Mouse (Mus musculus) midbrain, embryonic 13.5 days (tissue): ENCODE results near the gene Negr1. TPM values are rescaled to one million over a fixed set of nuclear protein-coding genes. Genes with fewer than 3 reads are reported as not detected.

Experiments
- ATAC-seq: fragments of 200-750 bp; cut with Nextera tagmentation; 2 replicates; pipeline ENCODE4 v1.8.0; 2017; ENCODE audit warnings: mild to moderate bottlenecking, moderate TSS enrichment, moderate library complexity
- H3K27ac ChIP-seq: fragments of 300-500 bp; sonication (generic); 2 replicates; pipeline ENCODE4 v1.5.1; 2015; ENCODE audit warnings: inconsistent platforms, mild to moderate bottlenecking, moderate library complexity
- H3K27me3 ChIP-seq: fragments of 300-500 bp; sonication (generic); 2 replicates; pipeline ENCODE4 v1.6.1; 2015; ENCODE audit warnings: mild to moderate bottlenecking, inconsistent platforms
- H3K36me3 ChIP-seq: fragments of 300-500 bp; sonication (generic); 2 replicates; pipeline ENCODE4 v1.6.1; 2015; ENCODE audit warnings: mild to moderate bottlenecking, inconsistent platforms
- H3K4me1 ChIP-seq: fragments of 300-500 bp; sonication (generic); replicated peaks from 2 replicates; pipeline ENCODE4 v1.6.1; 2015; ENCODE audit warnings: inconsistent platforms
- H3K4me2 ChIP-seq: fragments of 300-500 bp; sonication (generic); replicated peaks from 2 replicates; pipeline ENCODE4 v1.6.1; 2015; ENCODE audit warnings: moderate library complexity, mild to moderate bottlenecking, inconsistent platforms
- H3K4me3 ChIP-seq: fragments of 300-500 bp; sonication (generic); replicated peaks from 2 replicates; pipeline ENCODE4 v1.5.1; 2015; ENCODE audit warnings: mild to moderate bottlenecking, inconsistent platforms
- H3K9ac ChIP-seq: fragments of 300-500 bp; sonication (generic); replicated peaks from 2 replicates; pipeline ENCODE4 v1.6.1; 2015; ENCODE audit warnings: mild to moderate bottlenecking, inconsistent platforms
- H3K9me3 ChIP-seq: fragments of 300-500 bp; sonication (generic); 2 replicates; pipeline ENCODE4 v1.6.1; 2016; ENCODE audit warnings: mild to moderate bottlenecking, inconsistent platforms
- WGBS: fragments of 180-500 bp; shearing (Covaris S2); methylation state at CpG from one replicate; pipeline ENCODE4 v1.1.7; 2015; 5-methylcytosine and 5-hydroxymethylcytosine counted together
- polyA plus RNA-seq: library from polyadenylated mRNA; unstranded; fragments of >200 nt; fragmentation: Nextera tagmentation; extraction: Ambion mirVana; gene quantifications from 2 replicates; pipeline ENCODE4 v1.2.1, GENCODE M21; 2015

The Negr1 gene
- polyA plus RNA-seq, 1 experiment from 2014 or later, result 34.1 TPM

DNA sequence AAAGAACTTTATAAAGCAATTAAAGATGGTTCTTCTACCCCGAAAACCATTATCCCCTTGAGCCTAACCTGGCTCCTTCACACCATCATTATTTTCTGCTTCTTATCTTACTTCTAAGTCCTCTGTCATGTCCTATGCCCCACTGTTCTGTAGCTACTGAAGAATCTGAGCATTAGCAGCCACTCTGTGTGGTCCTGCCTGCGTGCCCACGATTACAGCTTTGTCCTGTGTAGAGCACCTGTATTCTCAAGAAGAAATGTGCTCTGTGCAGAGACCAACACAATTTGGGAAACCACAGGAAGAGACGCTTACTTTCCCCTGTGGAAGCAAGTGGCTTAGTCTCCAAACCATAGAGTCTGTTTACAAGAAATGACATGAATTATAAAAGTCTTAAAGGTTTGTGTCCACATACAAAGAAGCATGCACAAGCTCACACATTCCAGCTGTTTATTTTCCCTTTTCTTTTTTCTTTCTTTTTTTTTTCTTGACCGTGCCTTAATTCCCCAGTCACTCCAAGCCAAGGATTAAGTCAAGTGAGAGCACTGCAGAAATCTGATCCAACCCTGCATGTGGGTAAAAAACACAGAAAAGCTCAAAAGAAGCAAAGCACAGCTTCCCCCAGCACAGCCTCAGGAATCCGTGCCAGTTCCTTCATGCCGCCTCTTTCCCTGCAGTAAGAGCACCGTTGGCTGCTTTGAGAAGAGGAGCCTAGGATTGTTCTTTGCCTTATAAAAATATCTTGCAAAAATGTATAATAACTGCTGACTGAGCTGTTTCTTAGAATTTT, 627.5 kb downstream of the Negr1 start:
- H3K4me1 ChIP-seq, result peaks cover 6% of the 10 kb centered on the region; the same call in 1 of the 2 replicates
- no peaks in the 10 kb centered on the region for H3K9me3 ChIP-seq
- H3K9ac ChIP-seq, result no peak overlapping the region
- no peaks in the 10 kb centered on the region for H3K27me3 ChIP-seq
- no peak overlapping the region for H3K27ac ChIP-seq
- no peak for ATAC-seq
- no peak overlapping the region for H3K4me2 ChIP-seq
- no peaks in the 10 kb centered on the region for H3K36me3 ChIP-seq
- no peak overlapping the region for H3K4me3 ChIP-seq
- WGBS, result 40% methylated on average over 8 of the region's 8 CpGs

DNA sequence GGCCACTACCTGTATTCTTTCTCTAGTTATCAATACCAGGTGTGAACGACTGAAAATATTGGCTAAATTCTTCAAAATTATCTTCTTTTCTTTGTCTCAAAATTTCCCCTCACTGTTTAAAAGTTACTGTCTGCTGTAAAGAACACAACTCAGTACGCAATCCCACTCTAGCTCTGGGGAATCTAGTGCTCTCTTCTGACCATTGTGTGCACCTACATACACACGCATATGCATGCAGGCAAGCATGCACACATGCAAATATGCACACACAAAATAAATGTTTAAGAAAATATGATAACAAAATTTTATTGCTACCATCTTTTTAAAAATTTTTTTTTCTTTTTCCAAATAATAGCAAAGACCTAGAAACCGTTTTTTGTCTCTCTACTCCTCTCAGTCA, 628.2 kb downstream of the Negr1 start:
- Histone ChIP-seq H3K9me3 (no peaks in the 10 kb centered on the region), H3K9ac (no peak overlapping the region), H3K4me2 (no peak overlapping the region), H3K27ac (no peak overlapping the region), H3K4me1 (peaks cover 6% of the 10 kb centered on the region; the same call in 1 of the 2 replicates), H3K36me3 (no peaks in the 10 kb centered on the region), H3K27me3 (no peaks in the 10 kb centered on the region), H3K4me3 (no peak overlapping the region)
- no peak for ATAC-seq
- 83% methylated on average over 4 of the region's 4 CpGs for WGBS

DNA sequence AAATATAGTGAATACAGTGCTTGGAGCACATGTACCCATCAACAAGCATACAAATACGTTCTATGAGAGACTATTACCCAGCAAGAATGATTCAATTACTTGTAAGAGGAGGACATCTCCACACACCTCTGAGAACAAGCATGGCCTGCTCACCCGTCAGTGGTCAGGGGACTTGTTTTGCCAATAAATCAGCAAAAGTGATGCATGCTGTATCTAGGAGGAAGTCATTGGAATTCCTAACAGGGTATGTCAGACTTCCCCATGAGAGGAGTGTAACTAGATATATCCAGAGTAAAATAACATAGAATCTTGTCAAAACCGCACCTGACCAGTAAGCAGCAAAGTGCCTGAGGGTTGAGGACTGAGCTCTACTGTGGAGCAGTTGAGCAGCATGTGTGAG, 629.0 kb downstream of the Negr1 start:
- H3K27ac ChIP-seq, result no peak overlapping the region
- H3K4me1 ChIP-seq, result peaks cover 6% of the 10 kb centered on the region; the same call in 1 of the 2 replicates
- H3K4me2 ChIP-seq, result no peak overlapping the region
- WGBS, result 80% methylated on average over 3 of the region's 3 CpGs
- no peak overlapping the region for H3K4me3 ChIP-seq
- H3K9ac ChIP-seq, result no peak overlapping the region
- no peak for ATAC-seq
- no peaks in the 10 kb centered on the region for H3K36me3 ChIP-seq
- no peaks in the 10 kb centered on the region for H3K27me3 ChIP-seq
- no peaks in the 10 kb centered on the region for H3K9me3 ChIP-seq

DNA sequence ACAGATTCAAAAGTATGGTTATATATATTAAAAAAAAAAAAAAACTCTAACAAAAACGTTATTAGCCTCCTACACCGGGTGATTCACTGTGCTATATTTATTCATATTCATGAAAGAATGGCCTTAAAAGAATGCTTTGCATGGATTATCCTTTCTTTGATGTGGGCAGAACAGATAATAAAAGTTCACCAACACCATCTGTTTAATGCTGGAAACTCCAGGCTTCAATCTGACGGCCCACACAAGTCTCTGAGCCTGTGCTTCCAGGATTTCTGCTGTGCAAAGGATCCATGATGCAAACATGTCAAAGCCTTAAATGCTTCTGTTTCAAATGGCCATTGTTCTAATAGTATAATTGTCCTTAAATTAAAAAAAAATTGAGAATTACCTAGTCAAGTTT, 630.4 kb downstream of the Negr1 start:
- ATAC-seq, result no peak
- no peak overlapping the region for H3K4me2 ChIP-seq
- H3K4me3 ChIP-seq, result no peak overlapping the region
- 50% methylated on average over 3 of the region's 3 CpGs for WGBS
- no peak overlapping the region for H3K27ac ChIP-seq
- no peak overlapping the region for H3K9ac ChIP-seq
- H3K9me3 ChIP-seq, result no peaks in the 10 kb centered on the region
- H3K36me3 ChIP-seq, result no peaks in the 10 kb centered on the region
- H3K4me1 ChIP-seq, result peaks cover 6% of the 10 kb centered on the region; the same call in 1 of the 2 replicates
- no peaks in the 10 kb centered on the region for H3K27me3 ChIP-seq

DNA sequence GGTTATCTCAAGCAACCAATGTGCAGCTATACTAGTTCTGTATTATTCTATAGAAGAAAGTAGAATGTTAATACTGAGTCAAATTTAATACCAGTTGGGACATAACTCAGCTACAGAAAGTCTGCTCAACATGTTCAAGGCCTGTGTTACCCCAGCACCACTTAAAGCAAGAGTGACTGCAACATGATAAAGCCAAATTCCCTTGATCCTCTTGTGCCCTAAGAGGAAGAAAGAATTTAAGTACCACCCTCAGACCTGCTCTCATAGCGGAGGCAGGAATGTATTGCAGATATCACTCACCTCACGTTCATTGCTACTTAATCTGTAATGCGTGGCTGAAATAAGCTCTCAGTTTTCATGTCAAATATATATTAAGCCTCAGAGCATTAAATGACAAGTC, 631.5 kb downstream of the Negr1 start:
- Histone ChIP-seq H3K9me3 (no peaks in the 10 kb centered on the region), H3K4me2 (no peak overlapping the region), H3K9ac (no peak overlapping the region), H3K4me1 (peaks cover 6% of the 10 kb centered on the region; the same call in 1 of the 2 replicates), H3K4me3 (no peak overlapping the region), H3K27me3 (no peaks in the 10 kb centered on the region), H3K27ac (no peak overlapping the region), H3K36me3 (no peaks in the 10 kb centered on the region)
- 86% methylated on average over 3 of the region's 3 CpGs for WGBS
- no peak for ATAC-seq

DNA sequence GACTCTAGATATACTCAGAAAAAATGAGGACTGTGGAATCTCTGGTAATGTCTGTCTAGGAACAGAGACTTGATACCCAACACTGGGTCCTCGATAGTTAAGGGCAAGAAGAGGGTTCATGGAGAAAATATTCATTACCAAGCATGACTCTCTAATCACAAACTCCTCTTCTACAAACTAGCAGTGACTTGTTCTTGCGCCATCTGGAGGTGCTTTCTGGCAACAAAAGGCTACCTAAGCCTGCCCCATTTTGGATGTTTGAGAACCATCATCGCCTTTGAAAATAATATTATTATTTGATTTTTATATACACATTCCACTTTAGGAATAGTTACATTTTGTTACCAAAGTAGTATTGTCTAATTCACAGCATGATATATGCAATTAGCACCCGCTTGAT, 637.1 kb downstream of the Negr1 start:
- WGBS, result 87% methylated on average over 4 of the region's 4 CpGs
- H3K4me1 ChIP-seq, result no peaks in the 10 kb centered on the region
- no peaks in the 10 kb centered on the region for H3K27me3 ChIP-seq
- no peak for ATAC-seq
- no peak overlapping the region for H3K4me2 ChIP-seq
- no peak overlapping the region for H3K4me3 ChIP-seq
- H3K9ac ChIP-seq, result no peak overlapping the region
- no peak overlapping the region for H3K27ac ChIP-seq
- no peaks in the 10 kb centered on the region for H3K9me3 ChIP-seq
- H3K36me3 ChIP-seq, result no peaks in the 10 kb centered on the region

DNA sequence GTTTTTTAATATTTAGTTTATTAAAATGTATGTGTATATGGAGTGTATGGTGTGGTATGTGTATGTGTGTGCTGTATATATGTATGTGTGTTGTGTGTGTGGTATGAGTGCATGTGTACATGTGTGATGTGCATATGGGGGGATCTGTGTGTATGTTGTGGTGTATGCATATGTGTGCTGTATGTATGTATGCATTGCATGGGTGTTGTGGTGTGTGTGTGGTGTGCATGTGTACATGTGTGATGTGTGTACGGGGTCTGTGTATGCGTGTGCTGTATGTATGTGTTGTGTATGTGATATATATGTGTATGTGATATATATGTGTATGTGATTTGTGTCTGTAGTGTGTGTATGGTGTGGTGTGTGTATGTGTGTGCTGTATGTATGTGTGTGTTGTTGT, 640.1 kb downstream of the Negr1 start:
- WGBS, result 93% methylated on average over 2 of the region's 2 CpGs
- Histone ChIP-seq H3K4me1 (no peaks in the 10 kb centered on the region), H3K36me3 (no peaks in the 10 kb centered on the region), H3K4me2 (no peak overlapping the region), H3K4me3 (no peak overlapping the region), H3K27me3 (no peaks in the 10 kb centered on the region), H3K27ac (no peak overlapping the region), H3K9ac (no peak overlapping the region), H3K9me3 (no peaks in the 10 kb centered on the region)
- 0 out of 2 replicates have a peak, but pooled peaks have one; percentile 20 for ATAC-seq

DNA sequence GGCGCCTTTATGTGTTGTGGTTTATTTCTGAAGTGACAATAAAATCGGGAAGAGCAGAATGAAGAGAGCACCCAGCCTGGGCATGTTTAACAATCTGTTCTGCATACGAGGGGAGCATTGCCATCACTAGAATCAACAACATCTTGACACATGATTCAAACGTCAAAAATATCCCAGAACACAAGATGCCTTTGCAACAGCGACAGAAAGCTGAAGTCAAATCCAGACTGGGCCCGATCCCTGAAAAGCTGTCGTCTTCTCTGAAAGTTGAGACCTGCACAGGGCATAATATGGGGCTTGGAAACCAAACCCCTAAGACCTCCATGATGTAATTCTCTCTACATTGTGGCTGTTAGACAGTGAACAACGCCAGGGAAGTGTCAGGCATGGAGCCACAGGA, 642.0 kb downstream of the Negr1 start:
- H3K36me3 ChIP-seq, result no peaks in the 10 kb centered on the region
- H3K4me2 ChIP-seq, result no peak overlapping the region
- WGBS, result 90% methylated on average over 8 of the region's 8 CpGs
- no peaks in the 10 kb centered on the region for H3K4me1 ChIP-seq
- H3K4me3 ChIP-seq, result no peak overlapping the region
- ATAC-seq, result no peak
- H3K9me3 ChIP-seq, result no peaks in the 10 kb centered on the region
- H3K27me3 ChIP-seq, result no peaks in the 10 kb centered on the region
- no peak overlapping the region for H3K9ac ChIP-seq
- no peak overlapping the region for H3K27ac ChIP-seq

DNA sequence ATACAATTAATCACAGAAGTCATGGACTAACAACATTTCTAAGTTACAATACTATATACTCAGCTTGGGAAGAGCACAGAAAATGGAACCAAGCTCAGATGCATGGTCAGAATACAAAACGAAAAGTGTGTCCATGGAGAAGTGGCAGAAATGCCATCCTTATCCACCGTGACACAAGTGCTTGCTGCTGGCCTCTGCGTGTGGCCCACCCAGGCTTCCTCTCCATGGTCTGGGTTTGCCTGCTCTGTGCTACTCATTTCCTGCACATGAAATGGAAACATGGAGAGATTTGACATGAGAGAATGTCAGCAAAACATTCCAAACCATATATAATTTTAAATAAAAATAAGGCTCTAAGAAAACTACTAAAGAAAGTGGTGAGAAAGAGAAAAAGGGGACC, 645.2 kb downstream of the Negr1 start:
- no peaks in the 10 kb centered on the region for H3K36me3 ChIP-seq
- no peak overlapping the region for H3K27ac ChIP-seq
- no peak overlapping the region for H3K9ac ChIP-seq
- H3K4me2 ChIP-seq, result no peak overlapping the region
- ATAC-seq, result no peak
- H3K9me3 ChIP-seq, result no peaks in the 10 kb centered on the region
- no peaks in the 10 kb centered on the region for H3K27me3 ChIP-seq
- 45% methylated on average over 3 of the region's 3 CpGs for WGBS
- 0 out of 2 replicates have a peak, but pooled peaks cover 4% of the 10 kb centered on the region for H3K4me1 ChIP-seq
- no peak overlapping the region for H3K4me3 ChIP-seq

DNA sequence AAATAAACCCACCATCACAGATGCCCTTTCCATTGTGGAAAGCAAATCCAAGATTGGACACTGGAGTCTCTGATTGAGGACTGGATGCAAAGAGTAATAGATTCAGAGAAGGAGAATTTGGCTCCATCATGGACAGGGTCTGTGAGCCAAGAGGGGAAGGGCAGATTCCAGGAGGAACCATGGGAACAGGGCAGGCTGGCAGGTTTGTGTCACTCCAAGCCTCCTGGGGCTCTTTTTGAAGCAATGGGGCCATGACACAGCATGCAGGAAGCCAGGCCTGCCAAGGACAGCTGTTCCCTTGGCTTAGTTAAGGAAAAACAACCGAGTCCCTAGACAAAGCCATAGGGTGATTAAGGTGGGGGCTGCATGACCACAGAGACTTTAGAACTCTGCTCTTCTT, 647.4 kb downstream of the Negr1 start:
- ATAC-seq, result peak; percentile 55; the same call in 1 of the 2 replicates
- H3K36me3 ChIP-seq, result no peaks in the 10 kb centered on the region
- WGBS, result 9% methylated on average over 1 of the region's 1 CpGs

DNA sequence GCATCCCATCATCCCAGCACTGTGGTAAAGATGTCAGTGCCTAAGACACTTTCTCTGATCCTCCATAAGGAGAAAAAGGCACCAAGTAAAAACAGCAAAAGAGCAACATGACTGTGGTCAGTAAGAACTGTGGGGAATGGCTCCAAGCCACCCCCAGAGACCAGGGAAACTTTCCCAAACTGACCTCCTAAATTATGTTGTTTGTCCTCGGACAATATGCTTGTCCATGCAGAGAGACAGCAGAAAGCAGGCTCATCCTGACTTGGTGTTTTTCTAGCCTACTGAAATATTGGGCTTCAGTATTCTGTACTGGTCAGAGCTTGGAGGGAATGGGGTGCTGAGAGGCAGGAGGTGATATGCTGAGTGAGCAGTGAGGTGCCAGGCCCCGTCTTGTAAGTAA, 647.8 kb downstream of the Negr1 start:
- Histone ChIP-seq H3K27me3 (no peaks in the 10 kb centered on the region), H3K4me3 (no peak overlapping the region), H3K36me3 (no peaks in the 10 kb centered on the region), H3K4me1 (0 out of 2 replicates have a peak, but pooled peaks cover 4% of the 10 kb centered on the region), H3K4me2 (no peak overlapping the region), H3K27ac (no peak overlapping the region), H3K9ac (no peak overlapping the region), H3K9me3 (no peaks in the 10 kb centered on the region)
- 91% methylated on average over 2 of the region's 2 CpGs for WGBS
- ATAC-seq, result no peak

More for the DNA sequence above, 647.4 kb downstream of the Negr1 start:
- no peaks in the 10 kb centered on the region for H3K27me3 ChIP-seq
- H3K9me3 ChIP-seq, result no peaks in the 10 kb centered on the region
- H3K4me3 ChIP-seq, result no peak overlapping the region
- no peak overlapping the region for H3K4me2 ChIP-seq
- H3K27ac ChIP-seq, result no peak overlapping the region
- no peak overlapping the region for H3K9ac ChIP-seq
- 0 out of 2 replicates have a peak, but pooled peaks cover 4% of the 10 kb centered on the region for H3K4me1 ChIP-seq

DNA sequence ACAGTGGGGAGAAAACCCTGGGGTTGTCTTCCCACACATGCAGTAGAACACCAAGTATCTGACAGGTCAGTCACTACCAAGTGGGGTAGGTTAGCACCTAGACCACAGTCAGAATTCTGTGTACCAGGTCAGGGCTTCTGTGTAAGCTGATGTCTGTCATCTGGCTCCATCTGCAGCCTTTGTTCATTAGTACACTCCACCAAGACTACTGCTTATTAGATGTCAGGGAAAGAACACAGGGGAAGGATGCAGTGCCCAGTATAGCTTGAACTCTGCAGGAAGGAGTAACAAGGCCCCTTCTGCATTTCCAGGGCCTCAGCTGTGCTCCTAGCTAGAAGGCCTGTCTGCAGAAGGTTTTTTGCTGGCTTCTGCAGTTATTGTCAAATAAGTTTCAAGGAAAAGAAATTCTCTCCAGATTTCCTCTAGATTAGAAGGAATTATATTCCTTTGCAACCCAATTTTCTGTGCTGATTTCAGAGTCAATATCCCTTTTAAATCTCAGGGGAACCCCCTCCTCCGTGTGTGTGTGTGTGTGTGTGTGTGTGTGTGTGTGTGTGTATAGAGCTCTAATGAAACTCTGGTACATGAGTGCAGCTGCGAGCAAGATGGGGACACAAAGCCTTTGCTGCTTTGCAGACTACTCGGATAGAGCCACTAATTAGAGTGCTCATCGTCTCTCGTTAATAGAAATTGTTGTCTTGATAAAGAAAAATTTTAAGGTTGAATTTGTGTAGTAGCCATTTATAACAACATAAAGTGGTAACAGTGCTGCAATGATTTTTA, 654.5 kb downstream of the Negr1 start:
- ATAC-seq, result peak; percentile 64
- Histone ChIP-seq H3K4me1 (peaks cover 34% of the 10 kb centered on the region), H3K27ac (peak overlapping the region; percentile 68), H3K27me3 (no peaks in the 10 kb centered on the region), H3K4me2 (no peak overlapping the region), H3K9me3 (no peaks in the 10 kb centered on the region), H3K9ac (no peak overlapping the region), H3K36me3 (no peaks in the 10 kb centered on the region), H3K4me3 (no peak overlapping the region)
- WGBS, result 43% methylated on average over 5 of the region's 5 CpGs
